Mouse (Mus musculus) forebrain, embryonic 11.5 days (tissue): ENCODE measurements at regions not wholly inside any gene's neighbourhood (a gene's known extent, or its start where the extent isn't known, plus 50 kb on each side); places are given as distances from the start of the nearest gene placed in this dataset.
"Not testable (repeated sequence)": the region's sequence is repeated elsewhere in the genome, so short reads cannot be mapped to it uniquely, and the experiment has no call there.

Source experiments
- ATAC-seq: fragments of 200-750 bp; cut with Nextera tagmentation; replicated peaks from 2 replicates; pipeline ENCODE4 v1.8.0; 2017; ENCODE audit warnings: moderate TSS enrichment; ENCODE audit not compliant: low FRiP score
- DNase-seq: peaks from one replicate; pipeline ENCODE4 v3.0.0-alpha.2; 2017; ENCODE audit warnings: low spot score
- H3K27ac ChIP-seq: fragments of 300-500 bp; sonication (generic); 2 replicates; pipeline ENCODE4 v1.5.1; 2014; ENCODE audit warnings: low read depth, low read length
- H3K27me3 ChIP-seq: fragments of 300-500 bp; sonication (generic); 2 replicates; pipeline ENCODE4 v1.6.1; 2014; ENCODE audit warnings: mild to moderate bottlenecking, low read length, mixed read lengths; ENCODE audit not compliant: control insufficient read depth, insufficient read depth
- H3K36me3 ChIP-seq: fragments of 300-500 bp; sonication (generic); 2 replicates; pipeline ENCODE4 v1.6.1; 2014; ENCODE audit warnings: mild to moderate bottlenecking, low read length, moderate library complexity, mixed read lengths; ENCODE audit not compliant: control insufficient read depth, insufficient read depth
- H3K4me1 ChIP-seq: fragments of 300-500 bp; sonication (generic); replicated peaks from 2 replicates; pipeline ENCODE4 v1.6.1; 2014; ENCODE audit warnings: low read length, mixed read lengths; ENCODE audit not compliant: control insufficient read depth, insufficient read depth
- H3K4me2 ChIP-seq: fragments of 300-500 bp; sonication (generic); 2 replicates; pipeline ENCODE4 v1.6.1; 2014; ENCODE audit warnings: low read depth, mild to moderate bottlenecking, low read length, moderate library complexity, mixed read lengths; ENCODE audit not compliant: severe bottlenecking
- H3K4me3 ChIP-seq: fragments of 300-500 bp; sonication (generic); 2 replicates; pipeline ENCODE4 v1.5.1; 2014; ENCODE audit warnings: low read depth, low read length
- H3K9ac ChIP-seq: fragments of 300-500 bp; sonication (generic); 2 replicates; pipeline ENCODE4 v1.6.1; 2014; ENCODE audit warnings: low read length
- H3K9me3 ChIP-seq: fragments of 300-500 bp; sonication (generic); 2 replicates; pipeline ENCODE4 v1.6.1; 2016; ENCODE audit warnings: low read length, mixed read lengths; ENCODE audit not compliant: control insufficient read depth
- WGBS: fragments of 180-500 bp; shearing (Covaris S2); extraction: QIAGEN DNeasy Blood & Tissue Kit; methylation state at CpG from one replicate; pipeline ENCODE4 v1.1.7; 2014; 5-methylcytosine and 5-hydroxymethylcytosine counted together

GRCm38 (mm10) chr1:16904690-16905089 lies 811.6 kb upstream of the 4930444P10Rik start:
- no peak for DNase-seq
- no peaks in the 10 kb centered on the region for H3K4me1 ChIP-seq
- no peak overlapping the region for H3K27ac ChIP-seq
- H3K4me3 ChIP-seq, result no peak overlapping the region
- no peaks in the 10 kb centered on the region for H3K36me3 ChIP-seq
- no peak overlapping the region for H3K9ac ChIP-seq
- ATAC-seq, result no peak
- no peak overlapping the region for H3K4me2 ChIP-seq
- H3K9me3 ChIP-seq, result no peaks in the 10 kb centered on the region
- no peaks in the 10 kb centered on the region for H3K27me3 ChIP-seq

- not testable (repeated sequence) for H3K4me1 ChIP-seq, H3K9ac ChIP-seq, ATAC-seq, H3K4me3 ChIP-seq, H3K4me2 ChIP-seq, H3K27ac ChIP-seq, H3K27me3 ChIP-seq, H3K9me3 ChIP-seq, H3K36me3 ChIP-seq, DNase-seq
- 82% methylated on average over 3 of the region's 3 CpGs for WGBS
These were observed 775.3 kb upstream of the 4930444P10Rik start for GRCm38 (mm10) chr1:16868383-16868782.

GRCm38 (mm10) chr1:16867086-16867835 lies 774.1 kb upstream of the 4930444P10Rik start:
- H3K4me1 ChIP-seq, H3K4me3 ChIP-seq, H3K36me3 ChIP-seq, H3K27ac ChIP-seq, ATAC-seq, H3K27me3 ChIP-seq, H3K4me2 ChIP-seq, H3K9me3 ChIP-seq, DNase-seq, H3K9ac ChIP-seq: not testable (repeated sequence)
- WGBS, result 88% methylated on average over 6 of the region's 6 CpGs

GRCm38 (mm10) chr1:16837111-16837510 lies 744.0 kb upstream of the 4930444P10Rik start:
- Histone ChIP-seq H3K27me3 (no peaks in the 10 kb centered on the region), H3K4me2 (no peak overlapping the region), H3K9me3 (no peaks in the 10 kb centered on the region), H3K4me1 (no peaks in the 10 kb centered on the region), H3K4me3 (no peak overlapping the region), H3K9ac (no peak overlapping the region), H3K36me3 (no peaks in the 10 kb centered on the region), H3K27ac (no peak overlapping the region)
- DNase-seq (no peak), ATAC-seq (no peak)

- H3K9ac ChIP-seq, H3K4me3 ChIP-seq, H3K36me3 ChIP-seq, H3K27ac ChIP-seq, H3K4me1 ChIP-seq, H3K4me2 ChIP-seq, H3K9me3 ChIP-seq, DNase-seq, H3K27me3 ChIP-seq, ATAC-seq: not testable (repeated sequence)
- WGBS, result 49% methylated on average over 4 of the region's 4 CpGs
These were observed 731.6 kb upstream of the 4930444P10Rik start for GRCm38 (mm10) chr1:16824709-16825108.

GRCm38 (mm10) chr1:16824057-16824456 lies 730.9 kb upstream of the 4930444P10Rik start:
- H3K27me3 ChIP-seq, result no peaks in the 10 kb centered on the region
- ATAC-seq, result no peak
- no peak overlapping the region for H3K4me2 ChIP-seq

GRCm38 (mm10) chr1:16821186-16821585 lies 728.1 kb upstream of the 4930444P10Rik start:
- H3K4me3 ChIP-seq, result no peak overlapping the region
- no peak overlapping the region for H3K4me2 ChIP-seq
- no peak overlapping the region for H3K27ac ChIP-seq
- H3K9ac ChIP-seq, result no peak overlapping the region
- no peaks in the 10 kb centered on the region for H3K27me3 ChIP-seq
- no peaks in the 10 kb centered on the region for H3K4me1 ChIP-seq
- H3K36me3 ChIP-seq, result no peaks in the 10 kb centered on the region
- 73% methylated on average over 2 of the region's 2 CpGs for WGBS
- no peaks in the 10 kb centered on the region for H3K9me3 ChIP-seq
- DNase-seq, result no peak
- ATAC-seq, result no peak

More at GRCm38 (mm10) chr1:16824057-16824456, 730.9 kb upstream of the 4930444P10Rik start:
- Histone ChIP-seq H3K4me3 (no peak overlapping the region), H3K27ac (no peak overlapping the region), H3K9me3 (no peaks in the 10 kb centered on the region), H3K9ac (no peak overlapping the region), H3K4me1 (no peaks in the 10 kb centered on the region), H3K36me3 (no peaks in the 10 kb centered on the region)
- DNase-seq, result no peak
- WGBS, result 36% methylated on average over 3 of the region's 3 CpGs

GRCm38 (mm10) chr1:16816572-16816971 lies 723.4 kb upstream of the 4930444P10Rik start:
- Histone ChIP-seq H3K4me2 (no peak overlapping the region), H3K27me3 (no peaks in the 10 kb centered on the region), H3K4me1 (no peaks in the 10 kb centered on the region), H3K27ac (no peak overlapping the region), H3K36me3 (no peaks in the 10 kb centered on the region), H3K9ac (no peak overlapping the region), H3K9me3 (no peaks in the 10 kb centered on the region), H3K4me3 (no peak overlapping the region)
- no peak for DNase-seq
- no peak for ATAC-seq
- WGBS, result 90% methylated on average over 7 of the region's 7 CpGs

- Histone ChIP-seq H3K4me3 (no peak overlapping the region), H3K9ac (no peak overlapping the region), H3K9me3 (no peaks in the 10 kb centered on the region), H3K36me3 (no peaks in the 10 kb centered on the region), H3K4me1 (no peaks in the 10 kb centered on the region), H3K27ac (no peak overlapping the region), H3K4me2 (no peak overlapping the region), H3K27me3 (no peaks in the 10 kb centered on the region)
- no peak for DNase-seq
- no peak for ATAC-seq
These were observed 722.6 kb upstream of the 4930444P10Rik start for GRCm38 (mm10) chr1:16815731-16816130.
